Mouse (Mus musculus) forebrain, postnatal 0 days (tissue): ENCODE data around the gene Arel1. TPM values are rescaled to one million over a fixed set of nuclear protein-coding genes. Genes with fewer than 3 reads are reported as not detected.
A peak's percentile ranks its signal among the peaks of the same experiment; 100 is the strongest.

Experiments used
- ATAC-seq: fragments of 200-750 bp; cut with Nextera tagmentation; 2 replicates; pipeline ENCODE4 v1.8.0; 2017; ENCODE audit warnings: mild to moderate bottlenecking, moderate library complexity
- DNase-seq: peaks from one replicate; pipeline ENCODE4 v3.0.0-alpha.2; 2015
- H3K27ac ChIP-seq: fragments of 300-500 bp; sonication (generic); 2 replicates; pipeline ENCODE4 v1.5.1; 2014; ENCODE audit warnings: low read depth, mild to moderate bottlenecking, antibody characterized with exemption, low read length, moderate library complexity, mixed read lengths
- H3K27me3 ChIP-seq: fragments of 300-500 bp; sonication (generic); 2 replicates; pipeline ENCODE4 v1.6.1; 2014; ENCODE audit warnings: mild to moderate bottlenecking, low read length, mixed read lengths; ENCODE audit not compliant: insufficient read depth
- H3K36me3 ChIP-seq: fragments of 300-500 bp; sonication (generic); 2 replicates; pipeline ENCODE4 v1.6.1; 2014; ENCODE audit warnings: mild to moderate bottlenecking, moderate library complexity; ENCODE audit not compliant: insufficient read depth
- H3K4me1 ChIP-seq: fragments of 300-500 bp; sonication (generic); 2 replicates; pipeline ENCODE4 v1.6.1; 2014; ENCODE audit warnings: antibody characterized with exemption; ENCODE audit not compliant: insufficient read depth
- H3K4me2 ChIP-seq: fragments of 300-500 bp; sonication (generic); 2 replicates; pipeline ENCODE4 v1.6.1; 2014; ENCODE audit warnings: low read depth, mild to moderate bottlenecking, moderate library complexity
- H3K4me3 ChIP-seq: fragments of 300-500 bp; sonication (generic); 2 replicates; pipeline ENCODE4 v1.5.1; 2014; ENCODE audit warnings: low read depth, low read length, mixed read lengths
- H3K9ac ChIP-seq: fragments of 300-500 bp; sonication (generic); 2 replicates; pipeline ENCODE4 v1.6.1; 2014; ENCODE audit warnings: mild to moderate bottlenecking
- H3K9me3 ChIP-seq: fragments of 300-500 bp; sonication (generic); 2 replicates; pipeline ENCODE4 v1.6.1; 2016; ENCODE audit warnings: low read length
- CTCF ChIP-seq: sonication (generic); IDR thresholded peaks from 2 replicates; pipeline ENCODE4 v1.5.1; 2016; ENCODE audit warnings: antibody characterized with exemption, control low read depth, low read depth
- WGBS: fragments of 180-500 bp; shearing (Covaris S2); extraction: QIAGEN DNeasy Blood & Tissue Kit; methylation state at CpG from one replicate; pipeline ENCODE4 v1.1.7; 2014; 5-methylcytosine and 5-hydroxymethylcytosine counted together
- polyA plus RNA-seq: library from polyadenylated mRNA; unstranded; fragments of >200 nt; fragmentation: Nextera tagmentation; extraction: Ambion mirVana; gene quantifications from 2 replicates; pipeline ENCODE4 v1.2.1, GENCODE M21; 2015
- total RNA-seq: library from RNA; depleted of rRNA; stranded (reverse); fragments of >200 nt; gene quantifications from 2 replicates; pipeline ENCODE4 v1.2.3, GENCODE M21; 2014

Gene Arel1
- total and polyA plus RNA-seq, 2 experiments from 2014 or later, result 32.8 to 96.9 TPM

DNA sequence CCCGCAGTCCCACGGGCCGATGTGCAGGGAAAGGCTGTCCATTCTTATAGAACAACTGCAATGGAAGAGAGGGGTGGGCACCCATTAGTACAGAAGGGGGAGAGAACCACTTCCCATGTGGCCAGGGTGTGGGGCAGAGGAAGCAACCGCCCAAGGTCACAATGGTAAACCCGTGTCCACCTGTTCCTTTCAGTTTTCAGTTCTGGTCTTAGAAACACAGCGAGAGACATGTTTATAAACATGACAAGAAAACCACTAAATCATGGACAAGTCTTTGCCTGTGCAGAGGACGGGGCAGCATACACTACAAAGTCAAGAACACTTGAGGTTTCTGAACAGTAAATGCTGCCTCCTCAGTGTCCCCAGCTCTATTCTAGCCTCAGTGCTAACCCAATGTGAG lies 30.4 kb downstream of the Arel1 start:
- 98% methylated on average over 7 of the region's 7 CpGs for WGBS
- no peak for DNase-seq
- H3K9me3 ChIP-seq, result no peaks in the 10 kb centered on the region

DNA sequence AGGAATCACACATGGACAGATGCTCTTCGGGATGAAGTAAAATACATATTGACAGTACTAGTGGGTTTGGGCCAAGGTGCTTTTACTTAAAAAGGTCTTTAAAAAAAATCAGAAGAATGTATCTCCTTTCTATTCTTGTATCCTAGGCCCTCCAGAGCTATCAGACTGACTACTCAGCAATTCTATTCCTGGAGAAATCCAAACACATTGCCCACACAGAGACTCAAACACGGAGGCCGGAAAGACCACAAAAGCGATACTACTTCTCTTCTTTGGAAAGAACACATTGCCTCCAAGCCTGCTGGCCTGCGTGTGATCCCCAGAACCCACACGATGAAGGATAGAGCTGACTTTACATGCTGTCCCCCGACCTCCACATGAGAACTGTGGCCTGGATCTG lies 31.6 kb downstream of the Arel1 start:
- DNase-seq (no peak), ATAC-seq (no peak)
- no peak overlapping the region for H3K9ac ChIP-seq
- no peak overlapping the region for H3K4me3 ChIP-seq
- no peak overlapping the region for H3K27ac ChIP-seq
- H3K4me2 ChIP-seq, result no peak overlapping the region
- H3K9me3 ChIP-seq, result no peaks in the 10 kb centered on the region
- no peaks in the 10 kb centered on the region for H3K4me1 ChIP-seq
- H3K27me3 ChIP-seq, result no peaks in the 10 kb centered on the region
- H3K36me3 ChIP-seq, result peaks cover 50% of the 10 kb centered on the region
- TF ChIP-seq CTCF, result no peak
- WGBS, result 90% methylated on average over 7 of the region's 7 CpGs

More for the DNA sequence above, 30.4 kb downstream of the Arel1 start:
- H3K4me1 ChIP-seq, result no peaks in the 10 kb centered on the region
- no peaks in the 10 kb centered on the region for H3K27me3 ChIP-seq
- no peak overlapping the region for H3K27ac ChIP-seq
- no peak for ATAC-seq
- no peak overlapping the region for H3K9ac ChIP-seq
- no peak overlapping the region for H3K4me2 ChIP-seq
- H3K4me3 ChIP-seq, result no peak overlapping the region
- no peak for TF ChIP-seq CTCF
- peaks cover 45% of the 10 kb centered on the region for H3K36me3 ChIP-seq

DNA sequence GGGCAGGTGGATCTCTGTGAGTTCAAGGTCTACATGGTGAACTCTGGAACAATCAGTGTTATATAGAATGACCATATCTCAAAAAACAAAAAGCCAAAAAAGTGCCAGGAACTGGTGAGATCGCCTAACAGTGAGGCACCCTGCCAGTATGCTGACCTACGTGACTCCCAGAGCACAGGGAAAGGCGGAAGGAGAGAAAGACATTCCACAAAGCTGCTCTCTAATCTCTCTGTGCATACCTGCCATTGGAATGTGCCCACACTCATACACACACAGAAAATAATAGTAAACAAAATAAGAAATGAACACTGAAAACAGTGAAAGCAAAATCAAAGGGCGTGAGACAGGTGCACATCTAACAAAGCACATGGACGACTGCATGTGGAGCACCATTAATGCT lies 35.4 kb downstream of the Arel1 start:
- no peak overlapping the region for H3K9ac ChIP-seq
- no peak overlapping the region for H3K27ac ChIP-seq
- H3K4me3 ChIP-seq, result no peak overlapping the region
- DNase-seq, result no peak
- peaks cover 47% of the 10 kb centered on the region for H3K36me3 ChIP-seq
- H3K4me2 ChIP-seq, result no peak overlapping the region
- no peaks in the 10 kb centered on the region for H3K9me3 ChIP-seq
- no peak for ATAC-seq
- WGBS, result 78% methylated on average over 5 of the region's 5 CpGs
- TF ChIP-seq CTCF, result no peak
- no peaks in the 10 kb centered on the region for H3K27me3 ChIP-seq
- H3K4me1 ChIP-seq, result no peaks in the 10 kb centered on the region

DNA sequence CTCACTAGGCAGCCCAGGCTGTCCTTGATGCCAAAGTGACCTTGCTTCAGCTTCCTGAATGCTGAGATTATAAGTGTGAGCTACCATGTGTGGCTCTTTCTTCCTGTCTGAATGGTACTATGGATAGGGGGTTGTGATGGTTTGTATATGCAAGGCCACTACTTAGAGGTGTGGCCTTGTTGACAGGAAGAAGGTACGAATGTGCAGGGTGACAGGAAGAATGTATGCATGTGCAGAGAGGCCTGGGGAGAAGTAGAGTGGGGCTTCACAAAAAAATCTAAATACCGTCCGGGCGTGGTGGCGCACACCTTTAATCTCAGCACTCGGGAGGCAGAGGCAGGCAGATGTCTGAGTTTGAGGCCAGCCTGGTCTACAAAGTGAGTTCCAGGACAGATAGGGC lies 38.5 kb downstream of the Arel1 start:
- ATAC-seq (no peak), DNase-seq (no peak)
- TF ChIP-seq CTCF, result no peak
- no peak overlapping the region for H3K4me2 ChIP-seq
- H3K4me3 ChIP-seq, result no peak overlapping the region
- H3K4me1 ChIP-seq, result no peaks in the 10 kb centered on the region
- H3K27me3 ChIP-seq, result no peaks in the 10 kb centered on the region
- H3K9ac ChIP-seq, result no peak overlapping the region
- peaks cover 55% of the 10 kb centered on the region for H3K36me3 ChIP-seq
- H3K27ac ChIP-seq, result no peak overlapping the region
- WGBS, result 94% methylated on average over 6 of the region's 6 CpGs
- no peaks in the 10 kb centered on the region for H3K9me3 ChIP-seq

DNA sequence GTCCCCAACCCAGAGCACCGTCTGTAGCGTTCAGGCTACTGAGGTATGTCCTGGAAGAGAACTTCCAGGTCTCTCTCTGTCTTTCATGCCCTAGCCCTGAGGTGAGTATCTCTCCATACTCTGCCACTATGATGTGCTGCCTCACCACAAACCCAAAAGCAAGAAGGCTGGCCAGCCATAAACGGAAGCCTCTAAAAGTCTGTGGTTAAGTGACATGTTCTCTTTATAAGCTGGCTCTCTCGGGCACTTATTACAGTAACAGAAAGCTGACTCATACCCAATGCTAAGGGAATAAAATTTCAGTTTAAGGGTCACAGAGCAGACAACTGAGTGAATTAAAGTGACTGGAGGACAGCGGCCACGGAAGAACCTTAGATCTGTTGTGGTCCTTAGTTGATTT lies 44.2 kb downstream of the Arel1 start:
- Histone ChIP-seq H3K9me3 (no peaks in the 10 kb centered on the region), H3K9ac (no peak overlapping the region), H3K36me3 (peaks cover 70% of the 10 kb centered on the region), H3K27me3 (no peaks in the 10 kb centered on the region), H3K4me2 (no peak overlapping the region), H3K4me3 (no peak overlapping the region), H3K27ac (no peak overlapping the region), H3K4me1 (no peaks in the 10 kb centered on the region)
- TF ChIP-seq CTCF, result no peak
- no peak for ATAC-seq
- 93% methylated on average over 6 of the region's 6 CpGs for WGBS
- no peak for DNase-seq

DNA sequence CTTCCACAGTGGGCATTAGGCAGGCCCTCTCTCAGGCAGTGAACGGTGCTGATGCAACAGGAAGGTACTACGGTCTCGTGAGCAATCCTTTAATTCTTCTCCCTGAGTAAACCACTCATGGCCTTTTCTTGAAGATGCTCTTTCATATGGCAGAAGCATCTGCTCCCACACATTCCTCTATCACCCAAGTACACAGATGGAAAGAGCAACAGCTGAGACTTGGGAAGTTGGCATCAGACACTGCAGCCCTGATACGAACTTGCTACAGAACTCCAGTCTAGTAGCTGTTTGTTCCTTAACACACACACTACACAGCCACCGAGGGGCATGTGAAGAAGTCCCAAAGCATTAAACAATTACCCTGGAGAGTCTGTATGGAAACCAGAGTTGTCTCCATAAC lies 46.4 kb downstream of the Arel1 start:
- Histone ChIP-seq H3K9ac (no peak overlapping the region), H3K4me2 (no peak overlapping the region), H3K27me3 (no peaks in the 10 kb centered on the region), H3K4me3 (no peak overlapping the region), H3K27ac (no peak overlapping the region), H3K36me3 (peaks cover 69% of the 10 kb centered on the region), H3K4me1 (no peaks in the 10 kb centered on the region), H3K9me3 (no peaks in the 10 kb centered on the region)
- peak; percentile 48; the same call in 1 of the 2 replicates for ATAC-seq
- DNase-seq, result peak; percentile 34
- 79% methylated on average over 5 of the region's 5 CpGs for WGBS
- TF ChIP-seq CTCF, result no peak

DNA sequence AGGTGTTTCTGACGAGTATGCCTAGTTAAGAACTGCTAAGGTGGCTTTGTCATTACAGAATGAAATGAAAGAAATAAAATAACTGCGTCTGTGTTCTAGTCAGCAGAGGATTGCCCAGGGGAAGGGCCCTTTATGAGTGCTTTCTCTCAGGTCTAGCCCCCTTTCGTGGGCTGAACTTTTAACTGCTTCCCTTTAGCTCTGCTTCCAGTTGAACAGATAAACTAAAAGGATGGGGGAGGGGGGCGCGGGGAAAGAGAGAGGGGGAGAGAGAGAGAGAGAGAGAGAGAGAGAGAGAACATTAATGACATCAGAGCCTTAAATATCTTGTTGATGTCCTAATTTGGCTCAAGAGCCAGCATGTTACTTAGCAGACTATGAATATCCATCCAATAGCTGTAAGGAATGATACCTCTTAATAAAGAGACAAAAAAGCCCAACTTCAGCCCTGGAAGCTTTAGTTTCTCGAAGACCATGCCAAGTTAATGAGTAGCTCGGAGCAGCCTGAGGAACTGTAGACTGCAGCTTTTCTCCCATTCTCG lies 48.8 kb downstream of the Arel1 start:
- WGBS, result 42% methylated on average over 8 of the region's 8 CpGs
- H3K27ac ChIP-seq, result no peak overlapping the region
- H3K4me1 ChIP-seq, result no peaks in the 10 kb centered on the region
- H3K9ac ChIP-seq, result no peak overlapping the region
- ATAC-seq (no peak), DNase-seq (no peak)
- peaks cover 75% of the 10 kb centered on the region for H3K36me3 ChIP-seq
- no peak for TF ChIP-seq CTCF
- no peaks in the 10 kb centered on the region for H3K9me3 ChIP-seq
- H3K27me3 ChIP-seq, result no peaks in the 10 kb centered on the region
- no peak overlapping the region for H3K4me3 ChIP-seq
- H3K4me2 ChIP-seq, result no peak overlapping the region
